Mouse (Mus musculus) adrenal gland, adult 8-10 months (tissue): Measurements from ENCODE around the gene Traf3. TPM values are rescaled to one million over a fixed set of nuclear protein-coding genes. Genes with fewer than 3 reads are reported as not detected.

ENCODE experiments used
- DNase-seq: peaks from one replicate; pipeline ENCODE4 v3.0.0; 2022
- total RNA-seq, 4 experiments: library from RNA; stranded (reverse); gene quantifications; 2 replicates each; pipeline ENCODE4 v1.2.4; 2022

The Traf3 gene
- 10 to 100 TPM; 29.8 to 36.7 (median 34.2) TPM for total RNA-seq

DNA sequence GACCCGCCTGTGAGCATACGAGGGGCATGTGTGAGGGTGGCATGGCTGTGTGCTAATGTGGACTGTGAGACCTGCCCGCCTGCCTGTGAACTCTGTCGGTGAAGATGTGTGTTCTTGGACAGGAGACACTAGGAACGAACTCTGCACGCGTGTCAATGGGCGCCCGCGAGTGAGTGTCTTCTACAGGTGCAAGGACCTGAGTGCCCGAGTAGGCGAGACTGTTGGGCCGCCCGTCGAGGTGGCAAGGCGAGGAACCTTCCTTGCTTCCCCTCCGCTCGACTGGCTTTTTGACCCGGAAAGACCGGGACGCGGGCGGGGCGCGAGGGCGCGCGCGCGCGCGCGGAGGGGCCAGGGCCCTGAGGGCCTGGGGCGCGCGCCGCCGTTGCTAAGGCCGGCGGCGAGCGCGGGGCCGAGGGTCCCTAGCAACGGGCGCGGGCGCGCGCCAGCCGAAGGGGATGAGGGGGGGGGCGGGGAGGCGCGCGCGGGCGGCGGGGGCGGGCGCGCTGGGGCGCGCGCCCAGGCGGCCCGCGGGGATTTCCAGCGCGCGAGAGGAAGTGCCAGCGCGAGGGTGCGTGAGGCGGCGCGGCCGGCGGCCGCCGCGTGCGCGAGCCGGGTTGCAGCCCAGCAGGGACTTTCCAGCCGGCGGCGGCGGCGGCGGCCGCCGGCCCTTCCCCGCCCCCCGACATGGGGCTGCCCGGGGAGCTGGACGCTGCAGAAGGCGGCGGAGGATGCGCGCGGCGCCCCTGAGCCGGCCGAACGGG, at the start of gene Traf3:
Traf3 (plus strand) TSS at position 540 of the 761 bp plus-strand sequence.
- peak; percentile 54 for DNase-seq

GRCm38 (mm10) chr12:111119506-111120085, 46.6 kb upstream of the Traf3 start:
- DNase-seq, result no peak

GRCm38 (mm10) chr12:111120976-111121645, 45.1 kb upstream of the Traf3 start:
- DNase-seq, result no peak

GRCm38 (mm10) chr12:111122332-111122852, 43.8 kb upstream of the Traf3 start:
- no peak for DNase-seq

DNA sequence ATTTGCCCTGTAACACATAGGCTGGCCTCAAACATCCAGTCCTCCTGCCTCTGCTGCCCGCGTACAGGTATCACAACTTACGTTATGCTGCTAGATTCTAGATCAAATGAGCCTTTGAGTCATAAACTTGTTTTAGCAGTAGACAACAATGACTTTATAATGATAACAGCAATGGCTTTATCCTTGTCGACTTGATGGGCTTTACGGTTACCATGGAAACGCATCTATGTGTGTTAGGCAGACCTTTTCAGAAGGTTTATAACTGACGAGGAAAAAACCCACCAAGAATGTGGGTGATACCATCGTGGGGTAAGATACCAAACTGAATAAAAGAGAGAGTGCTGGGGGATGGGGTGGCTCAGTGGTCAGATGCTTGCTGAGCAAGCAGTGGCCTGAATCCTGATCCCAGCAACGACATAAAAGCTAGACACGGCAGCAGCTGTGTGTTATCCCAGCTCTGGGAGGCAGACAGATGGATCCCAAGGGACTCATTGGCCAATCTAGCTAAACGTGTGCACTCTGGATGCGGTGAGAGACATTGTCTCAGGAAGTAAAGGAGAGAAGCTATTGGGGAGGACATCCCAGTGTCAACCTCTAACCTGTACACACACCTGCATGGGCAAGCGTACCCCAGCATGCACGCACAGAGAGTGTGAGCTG, 41.4 kb upstream of the Traf3 start:
- no peak for DNase-seq

GRCm38 (mm10) chr12:111125666-111126065, 40.5 kb upstream of the Traf3 start:
- DNase-seq, result no peak

DNA sequence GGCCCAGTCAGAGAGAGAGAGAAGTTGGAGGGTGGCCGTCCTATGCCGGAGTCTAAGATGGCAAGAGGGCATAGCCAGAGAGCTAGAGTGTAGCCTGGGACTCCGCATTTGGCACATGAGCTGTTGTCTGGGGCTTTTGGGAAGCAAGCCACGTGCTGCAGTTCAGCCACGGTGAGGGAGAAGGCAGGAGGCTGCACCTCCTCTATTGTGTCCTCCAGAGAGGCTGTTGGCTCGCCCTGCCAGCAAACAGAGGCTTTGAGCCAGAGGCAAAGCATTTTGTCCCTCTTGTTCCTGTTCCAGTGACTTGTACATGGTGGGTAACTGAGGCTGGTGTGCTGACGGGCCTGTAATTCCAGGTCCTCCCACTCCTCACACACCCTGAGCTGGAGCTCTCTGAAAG, 32.0 kb upstream of the Traf3 start:
- no peak for DNase-seq

GRCm38 (mm10) chr12:111134791-111135733, 31.1 kb upstream of the Traf3 start:
- DNase-seq, result no peak

- DNase-seq, result no peak
Observed at GRCm38 (mm10) chr12:111135953-111136352, 30.2 kb upstream of the Traf3 start.

DNA sequence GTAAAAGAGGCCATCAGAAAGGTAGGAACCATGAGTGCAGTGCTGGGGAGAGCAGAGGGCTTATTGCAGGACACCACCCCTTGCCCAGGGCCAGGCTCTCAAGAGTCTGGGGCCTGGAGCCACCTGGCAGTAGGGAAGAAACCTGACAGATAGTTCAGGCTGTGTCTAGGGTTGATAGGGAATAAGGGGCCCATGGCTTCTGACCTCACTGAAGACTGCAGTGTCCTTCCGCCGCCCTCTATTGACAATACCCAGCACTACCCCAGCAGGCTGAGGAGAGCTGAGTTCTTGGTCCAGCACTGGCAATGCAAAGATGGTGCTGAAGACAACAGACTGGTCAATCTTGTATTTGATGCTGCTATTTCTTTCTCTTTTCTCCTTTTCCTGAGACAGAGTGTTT, 29.1 kb upstream of the Traf3 start:
- no peak for DNase-seq

DNA sequence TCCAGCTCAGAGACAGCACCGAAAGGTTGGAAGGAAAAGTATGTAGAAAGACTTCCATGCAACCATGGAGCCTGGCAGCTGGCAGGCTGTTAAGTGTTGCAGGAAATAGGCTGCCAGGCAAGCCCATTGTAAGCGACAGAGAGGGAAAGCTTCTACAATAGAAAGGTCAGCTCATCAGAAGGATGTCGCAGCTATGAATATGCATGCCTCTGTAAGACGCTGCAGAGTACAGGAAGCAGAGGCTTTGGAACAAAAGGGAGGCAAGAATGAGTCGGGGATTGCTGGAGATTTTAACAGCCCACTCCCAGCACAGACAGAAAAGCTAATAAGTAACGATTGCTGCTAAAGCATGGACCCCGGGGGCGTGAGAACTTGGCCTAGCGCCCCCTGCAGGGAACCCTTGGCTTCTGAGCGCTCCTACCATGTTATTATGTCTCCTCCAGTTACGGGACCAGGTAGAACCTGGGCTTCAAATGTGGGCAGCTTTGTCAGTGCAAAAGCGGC, 23.1 kb upstream of the Traf3 start:
- DNase-seq, result no peak

DNA sequence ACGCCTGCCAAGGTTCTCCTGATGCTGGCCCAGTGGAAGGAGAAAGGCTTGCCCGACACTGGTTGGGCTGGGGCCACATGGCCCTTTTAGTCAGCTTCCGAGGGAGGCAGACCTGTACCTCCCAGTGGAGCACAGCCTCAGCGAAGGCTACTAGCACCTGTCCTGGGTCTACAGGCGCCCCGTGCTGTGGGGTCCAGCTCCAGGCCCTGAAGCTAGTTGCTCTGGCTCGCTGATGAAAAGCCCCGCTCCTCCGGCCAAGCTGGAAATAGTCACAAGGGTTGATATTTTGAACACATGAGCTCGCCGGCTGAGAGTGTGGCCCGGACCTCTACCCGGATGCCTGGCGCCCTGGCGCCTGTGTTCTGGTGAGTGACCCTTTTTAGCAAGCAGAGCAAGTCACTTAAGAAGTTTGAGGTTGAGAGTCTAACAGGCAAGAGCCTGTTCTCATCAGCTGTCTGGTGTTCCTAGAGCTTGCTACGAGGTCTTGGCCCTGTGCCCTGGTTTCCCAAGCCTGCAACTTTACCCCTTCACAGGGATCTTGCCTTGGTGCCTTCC, 22.6 kb upstream of the Traf3 start:
- no peak for DNase-seq

DNA sequence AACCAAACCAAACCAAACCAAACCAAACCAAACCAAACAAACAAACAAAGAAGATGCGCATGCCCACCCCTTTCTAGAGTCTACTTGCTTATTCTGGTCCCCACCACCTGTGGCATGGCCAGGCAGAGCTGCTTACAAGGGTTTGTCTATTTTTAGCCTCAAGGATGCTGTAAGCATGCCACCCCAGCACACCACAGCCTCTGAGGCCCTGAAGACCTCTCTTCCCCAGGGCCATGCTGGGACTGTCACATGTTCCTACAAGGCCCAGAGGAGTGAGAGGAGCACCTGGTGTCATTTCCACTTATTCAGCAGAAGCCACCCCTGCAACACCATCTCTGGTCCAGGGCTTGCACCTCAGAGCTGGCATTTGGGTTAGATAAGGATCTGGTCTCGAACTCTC, 21.6 kb upstream of the Traf3 start:
- no peak for DNase-seq

GRCm38 (mm10) chr12:111145269-111145668, 20.9 kb upstream of the Traf3 start:
- DNase-seq, result no peak

DNA sequence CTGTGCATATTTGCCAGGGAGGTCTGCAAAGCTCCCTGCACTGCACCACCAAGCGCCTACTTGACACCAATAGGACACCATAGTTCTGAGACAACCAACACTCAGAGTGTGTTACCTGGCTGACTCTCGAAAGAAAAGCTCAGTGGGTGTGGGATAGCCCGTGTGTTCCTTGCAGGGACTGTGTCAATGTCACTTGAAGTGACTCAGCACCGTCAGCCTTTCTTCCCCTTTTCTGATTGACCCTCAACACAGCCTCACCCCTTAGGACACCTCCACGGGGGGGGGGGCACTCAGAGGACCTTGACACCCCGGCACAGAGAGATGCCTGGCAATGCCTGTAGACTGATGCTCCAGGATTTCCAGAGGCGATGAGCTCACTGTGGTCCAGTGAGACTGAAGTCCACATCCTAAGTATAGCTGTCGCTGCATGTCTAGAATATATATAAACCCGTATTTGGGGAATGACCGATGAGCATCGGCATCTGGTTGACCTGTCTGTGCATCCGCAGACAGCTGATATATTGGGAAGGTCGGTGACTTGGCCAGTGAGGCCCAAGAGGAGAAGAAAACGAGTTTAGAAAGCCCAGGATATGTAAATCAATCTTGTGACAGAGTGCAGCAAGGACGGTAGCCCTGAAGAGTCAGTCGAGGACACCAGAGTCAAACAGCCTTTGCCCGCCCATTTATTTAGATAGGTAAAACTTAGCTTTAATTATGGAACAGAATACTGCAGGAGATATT, 16.5 kb upstream of the Traf3 start:
- DNase-seq, result no peak

GRCm38 (mm10) chr12:111150236-111150596, 16.0 kb upstream of the Traf3 start:
- DNase-seq, result no peak

DNA sequence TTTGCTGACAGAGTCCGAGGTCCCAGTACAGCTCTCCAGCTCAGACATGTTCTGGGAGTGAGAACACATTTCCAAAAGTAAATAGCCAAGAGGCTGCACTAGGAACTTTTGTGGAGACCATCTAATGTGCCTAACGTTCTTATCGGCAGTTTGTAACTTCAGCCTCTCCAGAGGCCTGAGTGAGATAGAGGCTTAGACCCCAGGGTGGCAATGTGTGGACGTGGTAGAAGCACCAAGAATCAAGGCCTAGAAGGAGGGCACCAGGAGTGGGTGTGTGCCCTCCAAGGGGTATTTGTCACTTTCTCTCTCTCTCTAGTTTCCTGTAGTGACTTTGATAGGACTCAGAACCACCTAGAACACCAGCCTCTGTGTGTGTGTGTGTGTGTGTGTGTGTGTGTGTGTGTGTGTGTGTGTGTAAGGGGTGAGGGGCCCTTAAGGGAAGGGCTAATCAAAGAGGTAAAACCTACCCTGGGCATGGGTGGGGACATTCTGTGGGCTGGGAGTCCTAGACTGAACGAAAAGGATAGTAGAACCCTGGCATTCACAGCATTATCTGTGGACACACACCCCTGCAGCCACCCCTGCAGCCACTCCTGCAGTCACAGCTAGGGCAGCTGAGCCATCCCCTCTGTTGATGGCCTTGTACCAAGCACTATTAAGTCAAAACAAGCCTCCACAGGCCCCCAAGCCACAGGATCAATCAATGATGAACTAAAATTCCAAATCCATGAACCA, 14.6 kb upstream of the Traf3 start:
- no peak for DNase-seq

DNA sequence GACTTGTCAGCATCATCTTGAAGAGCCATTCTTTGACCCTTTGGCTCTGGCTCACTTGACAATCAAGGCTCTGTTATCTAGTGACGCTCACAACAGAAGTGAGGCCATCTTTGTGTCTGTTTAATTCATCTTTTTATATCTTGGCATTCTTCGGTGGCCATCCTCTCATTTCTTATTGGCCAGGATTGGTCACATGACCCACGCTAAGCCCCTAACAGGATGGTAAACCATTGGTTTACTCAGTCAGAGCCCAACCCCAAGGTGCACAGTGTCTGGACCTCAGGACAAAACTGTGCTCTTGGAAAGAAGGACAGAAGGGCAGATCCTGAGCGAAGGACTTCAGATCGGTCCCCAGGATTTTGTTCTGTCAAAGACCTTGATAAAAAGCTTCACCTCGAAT, 13.6 kb upstream of the Traf3 start:
- no peak for DNase-seq

DNA sequence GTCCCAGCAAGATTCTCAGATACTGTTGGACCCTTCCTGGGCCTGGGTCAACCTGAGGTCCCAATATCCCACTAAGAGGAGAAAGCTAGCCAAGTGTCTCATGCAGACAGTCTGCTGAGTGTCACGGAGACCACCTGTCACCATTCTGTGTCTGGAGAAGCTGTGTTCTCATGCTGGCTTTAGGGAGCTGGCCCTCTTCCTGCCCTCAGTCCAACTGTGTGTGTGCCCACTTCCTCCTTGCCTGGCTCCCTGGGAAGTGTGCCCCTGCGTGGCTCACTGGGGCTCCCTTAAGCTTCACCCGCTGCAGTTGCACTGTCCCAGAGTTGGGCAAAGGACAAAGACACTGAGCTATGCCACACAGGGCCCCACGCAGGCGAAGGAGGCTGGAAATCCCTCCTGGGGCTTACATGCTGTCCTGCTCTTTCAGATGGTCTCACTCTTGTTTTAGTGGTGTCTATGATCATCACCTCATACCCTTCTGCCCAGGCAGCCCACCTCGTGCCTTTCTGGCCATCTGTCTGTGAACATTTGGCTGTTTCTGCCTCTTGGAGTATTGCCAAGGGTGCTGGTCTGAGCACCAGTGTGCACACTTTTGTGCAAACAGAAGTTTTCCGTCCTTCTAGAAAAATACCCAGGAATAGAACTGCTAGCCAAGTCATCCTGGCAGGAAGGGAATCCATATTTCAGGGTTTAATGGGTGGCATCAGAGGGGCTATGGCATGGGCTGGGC, 13.0 kb upstream of the Traf3 start:
- no peak for DNase-seq
